Mouse (Mus musculus) limb, embryonic 10.5 days (tissue): ENCODE results near the gene Olfr324. TPM values are rescaled to one million over a fixed set of nuclear protein-coding genes. Genes with fewer than 3 reads are reported as not detected.
A peak's percentile ranks its signal among the peaks of the same experiment; 100 is the strongest.

Experiments
- DNase-seq: peaks from one replicate; pipeline ENCODE4 v3.0.0-alpha.2; 2017; ENCODE audit warnings: low spot score
- H3K27ac ChIP-seq: fragments of 300-500 bp; sonication (generic); 2 replicates; pipeline ENCODE4 v1.5.1; 2016; ENCODE audit warnings: mild to moderate bottlenecking
- H3K27me3 ChIP-seq: fragments of 300-500 bp; sonication (generic); 2 replicates; pipeline ENCODE4 v1.6.1; 2016; ENCODE audit warnings: low read depth, mild to moderate bottlenecking; ENCODE audit not compliant: poor library complexity, severe bottlenecking
- H3K36me3 ChIP-seq: fragments of 300-500 bp; sonication (generic); 2 replicates; pipeline ENCODE4 v1.6.1; 2016; ENCODE audit warnings: mild to moderate bottlenecking, moderate library complexity
- H3K4me1 ChIP-seq: fragments of 300-500 bp; sonication (generic); 2 replicates; pipeline ENCODE4 v1.6.1; 2016
- H3K4me3 ChIP-seq: fragments of 300-500 bp; sonication (generic); 2 replicates; pipeline ENCODE4 v1.5.1; 2016; ENCODE audit warnings: mild to moderate bottlenecking, moderate library complexity
- H3K9me3 ChIP-seq: fragments of 300-500 bp; sonication (generic); replicated peaks from 2 replicates; pipeline ENCODE4 v1.6.1; 2016; ENCODE audit warnings: mild to moderate bottlenecking
- WGBS: fragments of 180-500 bp; shearing (Covaris S2); methylation state at CpG from one replicate; pipeline ENCODE4 v1.1.7; 2016; 5-methylcytosine and 5-hydroxymethylcytosine counted together
- polyA plus RNA-seq: library from polyadenylated mRNA; unstranded; fragments of >200 nt; fragmentation: Nextera tagmentation; extraction: Ambion mirVana; gene quantifications from 2 replicates; pipeline ENCODE4 v1.2.1, GENCODE M21; 2016

Gene Olfr324
- polyA plus RNA-seq, 1 experiment from 2014 or later, result not detected

DNA sequence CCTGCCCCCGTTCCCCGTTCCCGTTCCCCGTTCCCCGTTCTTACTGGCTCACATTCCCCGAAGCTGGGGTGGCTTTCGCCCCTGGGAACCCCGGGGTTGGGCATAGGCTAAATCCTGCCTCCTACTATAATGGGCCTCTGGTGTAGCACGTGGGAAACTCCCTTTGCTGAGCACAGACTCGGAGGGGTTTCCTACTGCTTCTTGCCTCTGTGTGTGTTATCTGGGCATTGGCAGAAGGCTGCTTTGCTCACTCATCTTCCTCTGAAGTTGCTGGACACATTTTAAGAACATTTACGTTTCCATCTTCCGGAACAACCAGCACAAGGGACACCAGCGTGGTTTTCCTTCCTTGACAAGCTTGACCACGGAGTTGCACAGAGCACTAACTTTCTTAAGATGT, 46.1 kb downstream of the Olfr324 start:
- peaks cover 9% of the 10 kb centered on the region for H3K4me1 ChIP-seq
- H3K36me3 ChIP-seq, result no peaks in the 10 kb centered on the region
- no peak for DNase-seq
- peaks cover 43% of the 10 kb centered on the region for H3K27me3 ChIP-seq
- no peaks in the 10 kb centered on the region for H3K9me3 ChIP-seq
- WGBS, result 34% methylated on average over 14 of the region's 14 CpGs
- peak overlapping the region; percentile 56 for H3K4me3 ChIP-seq
- no peak overlapping the region for H3K27ac ChIP-seq

- Histone ChIP-seq H3K27ac (no peak overlapping the region), H3K27me3 (peaks cover 43% of the 10 kb centered on the region)
- no peak for DNase-seq
These were observed 46.9 kb downstream of the Olfr324 start for GRCm38 (mm10) chr11:58641638-58642358.

DNA sequence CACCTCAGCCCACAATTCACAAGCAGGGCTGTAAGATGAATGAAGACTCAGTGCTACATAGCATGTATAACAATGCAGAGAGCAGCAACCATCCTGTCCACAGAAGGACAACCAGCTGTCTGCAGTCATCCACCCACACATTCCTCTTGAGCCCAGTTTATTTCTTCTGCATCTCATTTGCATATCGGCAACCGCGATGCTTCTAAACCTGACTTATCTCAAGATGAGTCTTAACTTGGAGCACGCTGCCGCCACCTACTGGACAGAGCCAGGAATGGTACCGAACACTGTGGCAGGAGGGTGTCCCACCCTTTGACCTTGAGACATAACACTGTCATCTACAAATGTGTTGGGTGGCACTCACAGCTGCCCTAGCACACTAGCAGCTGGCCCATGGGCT, 48.4 kb downstream of the Olfr324 start:
- peaks cover 32% of the 10 kb centered on the region for H3K27me3 ChIP-seq
- no peak overlapping the region for H3K4me3 ChIP-seq
- no peaks in the 10 kb centered on the region for H3K36me3 ChIP-seq
- no peak overlapping the region for H3K27ac ChIP-seq
- H3K4me1 ChIP-seq, result peaks cover 9% of the 10 kb centered on the region
- peak; percentile 40 for DNase-seq
- no peaks in the 10 kb centered on the region for H3K9me3 ChIP-seq
- 38% methylated on average over 6 of the region's 6 CpGs for WGBS

More at GRCm38 (mm10) chr11:58641638-58642358, 46.9 kb downstream of the Olfr324 start:
- no peaks in the 10 kb centered on the region for H3K36me3 ChIP-seq
- H3K9me3 ChIP-seq, result no peaks in the 10 kb centered on the region
- 85% methylated on average over 13 of the region's 13 CpGs for WGBS
- H3K4me3 ChIP-seq, result no peak overlapping the region
- peaks cover 9% of the 10 kb centered on the region for H3K4me1 ChIP-seq

Other genes starting within 250 kb of the Olfr324 start
- not detected in 2 replicates for gene Lypd8, start 216.1 kb upstream of the Olfr324 start, polyA plus RNA-seq
- gene 1810065E05Rik, start 174.0 kb upstream of the Olfr324 start, polyA plus RNA-seq, result not detected in 2 replicates
- not detected in 2 replicates for gene Gm12253, start 162.6 kb upstream of the Olfr324 start, polyA plus RNA-seq
- gene Lypd9, start 142.2 kb upstream of the Olfr324 start, polyA plus RNA-seq, result not detected in 2 replicates
- not detected in 2 replicates for gene Olfr30, start 132.8 kb upstream of the Olfr324 start, polyA plus RNA-seq
- gene Olfr332, start 102.6 kb upstream of the Olfr324 start, polyA plus RNA-seq, result not detected in 2 replicates
- not detected in 2 replicates for gene Olfr331, start 92.5 kb upstream of the Olfr324 start, polyA plus RNA-seq
- not detected in 2 replicates for gene Olfr330, start 60.3 kb upstream of the Olfr324 start, polyA plus RNA-seq
- gene Olfr329-ps, start 48.7 kb upstream of the Olfr324 start, polyA plus RNA-seq, result not detected in 2 replicates
- 0.05 TPM in 1 of 2 replicates, not detected in the other for gene Olfr328, start 39.5 kb upstream of the Olfr324 start, polyA plus RNA-seq
- gene Olfr224, start 24.6 kb upstream of the Olfr324 start, polyA plus RNA-seq, result not detected in 2 replicates
- not detected in 2 replicates for gene Olfr325, start 17.4 kb upstream of the Olfr324 start, polyA plus RNA-seq
- gene 2210407C18Rik, start 21.0 kb downstream of the Olfr324 start, polyA plus RNA-seq, result not detected in 2 replicates
- gene Olfr323, start 35.4 kb downstream of the Olfr324 start, polyA plus RNA-seq, result not detected in 2 replicates
- gene Trim58, start 45.4 kb downstream of the Olfr324 start, polyA plus RNA-seq, result 0.29 and 0.30 TPM in 2 replicates
- not detected in 2 replicates for gene Olfr322, start 63.7 kb downstream of the Olfr324 start, polyA plus RNA-seq
- not detected in 2 replicates for gene Olfr320, start 86.0 kb downstream of the Olfr324 start, polyA plus RNA-seq
- gene Olfr319, start 104.0 kb downstream of the Olfr324 start, polyA plus RNA-seq, result not detected in 2 replicates
- gene Olfr318, start 128.9 kb downstream of the Olfr324 start, polyA plus RNA-seq, result not detected in 2 replicates
- not detected in 2 replicates for gene Olfr317, start 144.1 kb downstream of the Olfr324 start, polyA plus RNA-seq
- gene Olfr316, start 157.6 kb downstream of the Olfr324 start, polyA plus RNA-seq, result not detected in 2 replicates
- not detected in 2 replicates for gene Olfr315, start 178.1 kb downstream of the Olfr324 start, polyA plus RNA-seq
- gene Olfr314, start 187.8 kb downstream of the Olfr324 start, polyA plus RNA-seq, result not detected in 2 replicates
- gene Fam183b, start 206.8 kb downstream of the Olfr324 start, polyA plus RNA-seq, result not detected in 2 replicates
- gene Olfr313, start 219.9 kb downstream of the Olfr324 start, polyA plus RNA-seq, result not detected in 2 replicates
- gene Olfr312, start 234.1 kb downstream of the Olfr324 start, polyA plus RNA-seq, result not detected in 2 replicates
- not detected in 2 replicates for gene Olfr311, start 244.1 kb downstream of the Olfr324 start, polyA plus RNA-seq